Mouse (Mus musculus): ENCODE data around the gene Pald1. TPM values are rescaled to one million over a fixed set of nuclear protein-coding genes. Genes with fewer than 3 reads are reported as not detected.
A peak's percentile ranks its signal among the peaks of the same experiment; 100 is the strongest.

Pald1 gene
- total RNA-seq, 4 experiments from 2014 or later = 10.6 to 15.2 (median 13.0) TPM

GRCm38 (mm10) chr10:61370273-61370979 lies 12.9 kb downstream of the Pald1 start:
- no peak for DNase-seq (ENCODE audit: low spot score in 2 of 2)

DNA sequence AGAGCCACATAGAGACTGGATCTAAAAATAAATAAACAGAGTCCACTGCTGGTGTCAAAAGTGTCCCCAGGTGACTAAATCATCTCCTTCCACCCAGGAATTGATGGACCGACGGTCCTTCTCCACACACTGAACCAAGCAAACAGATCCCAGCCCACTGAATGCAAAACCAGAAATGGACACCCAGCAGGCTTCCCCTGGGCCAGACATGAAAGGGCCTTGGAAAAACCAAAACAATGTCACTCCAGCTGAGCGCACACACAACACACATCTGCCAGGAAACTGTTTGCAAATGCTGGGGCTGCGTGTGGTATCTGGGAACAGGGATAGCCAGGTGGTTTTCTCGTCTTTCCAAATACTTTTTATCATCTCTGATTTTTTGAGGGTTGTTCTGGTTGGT lies 13.6 kb downstream of the Pald1 start:
- no peak for DNase-seq (ENCODE audit: low spot score in 2 of 2)

DNA sequence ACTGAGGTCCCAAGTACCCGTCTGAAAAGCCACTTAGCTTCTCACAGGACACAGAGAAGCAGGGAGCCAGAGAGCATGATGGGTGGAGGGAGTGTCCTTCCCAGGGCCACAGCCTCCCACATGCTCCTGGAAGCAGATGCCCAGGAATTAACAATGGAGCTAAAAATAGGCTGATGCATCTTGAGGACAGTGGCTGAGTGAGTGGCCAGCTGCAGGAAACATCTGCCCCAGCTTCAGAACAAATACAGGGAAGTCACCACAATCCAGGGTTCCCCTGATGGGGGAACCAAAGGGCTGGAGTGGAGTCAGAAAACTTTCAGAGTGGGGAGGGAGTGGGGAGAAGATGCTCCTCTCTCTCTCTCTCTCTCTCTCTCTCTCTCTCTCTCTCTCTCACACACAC lies 17.4 kb downstream of the Pald1 start:
- DNase-seq (ENCODE audit: low spot score in 2 of 2) = no peak

GRCm38 (mm10) chr10:61364431-61364830 lies 18.9 kb downstream of the Pald1 start:
- DNase-seq (ENCODE audit: low spot score in 2 of 2) = no peak

DNA sequence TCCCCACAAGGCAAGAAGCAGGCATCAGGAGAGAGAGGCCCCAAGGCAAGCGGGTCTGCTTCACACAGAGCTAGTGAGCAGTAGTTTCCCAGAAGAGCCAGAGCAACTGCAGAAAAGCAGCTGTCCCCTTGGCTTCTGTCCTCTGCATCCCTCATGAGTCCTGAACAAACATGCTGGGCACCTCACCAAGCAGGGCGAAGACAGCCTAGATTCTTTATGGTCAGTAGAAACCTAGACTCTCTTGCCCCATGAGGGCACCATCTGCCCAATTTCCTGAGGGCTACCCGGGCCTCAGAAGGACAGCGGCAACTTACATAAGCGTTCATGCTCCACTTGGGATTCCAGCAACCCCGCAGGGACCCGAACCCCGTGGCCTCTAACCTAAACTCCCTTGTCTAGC lies 20.3 kb downstream of the Pald1 start:
- DNase-seq (ENCODE audit: low spot score in 2 of 2) = no peak

- DNase-seq (ENCODE audit: low spot score in 2 of 2) = no peak
Observed at GRCm38 (mm10) chr10:61362483-61362882, 20.8 kb downstream of the Pald1 start.

DNA sequence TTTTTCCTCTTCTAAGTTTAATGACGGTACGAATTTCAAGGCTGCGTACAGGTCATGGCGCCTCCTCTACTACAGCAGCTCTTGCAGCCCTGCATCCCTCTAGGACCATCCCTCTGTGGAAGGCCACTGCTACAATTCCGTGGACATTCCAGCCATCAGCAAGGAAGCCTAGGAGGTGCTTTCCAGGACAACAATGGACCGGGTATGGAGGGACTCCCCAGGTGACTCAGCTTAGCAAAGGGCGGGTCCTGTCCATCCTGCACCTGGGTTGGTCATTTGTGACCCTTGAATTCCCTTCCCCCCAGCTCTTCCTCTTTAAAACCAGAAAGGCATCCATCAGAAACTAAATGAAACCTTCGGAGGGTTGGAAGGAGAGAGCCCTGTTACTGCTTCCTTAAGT lies 22.7 kb downstream of the Pald1 start:
- DNase-seq (ENCODE audit: low spot score in 2 of 2) = no peak

DNA sequence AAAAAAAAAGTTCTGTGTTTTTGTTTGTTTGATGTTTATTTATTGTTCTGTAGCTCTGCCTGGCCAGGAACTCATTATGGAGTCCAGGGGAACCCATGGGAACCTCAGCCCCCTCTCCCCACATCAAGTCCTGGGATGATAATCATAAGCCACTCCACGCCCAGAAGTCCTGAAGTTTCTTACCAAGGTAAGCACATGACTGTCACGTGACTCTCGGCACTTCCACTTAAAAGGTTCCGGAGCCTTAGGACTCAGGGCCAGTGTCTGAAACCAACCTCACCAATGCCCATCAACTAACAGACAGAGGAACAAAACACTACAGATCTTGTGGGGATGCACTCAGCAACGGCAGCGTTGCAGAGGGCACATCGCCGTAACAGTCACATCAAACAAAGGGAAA lies 23.9 kb downstream of the Pald1 start:
- DNase-seq (ENCODE audit: low spot score in 2 of 2) = no peak

- no peak for DNase-seq (ENCODE audit: low spot score in 2 of 2)
Observed at GRCm38 (mm10) chr10:61357658-61358057, 25.7 kb downstream of the Pald1 start.

GRCm38 (mm10) chr10:61356568-61356967 lies 26.8 kb downstream of the Pald1 start:
- DNase-seq (ENCODE audit: low spot score in 2 of 2) = no peak

DNA sequence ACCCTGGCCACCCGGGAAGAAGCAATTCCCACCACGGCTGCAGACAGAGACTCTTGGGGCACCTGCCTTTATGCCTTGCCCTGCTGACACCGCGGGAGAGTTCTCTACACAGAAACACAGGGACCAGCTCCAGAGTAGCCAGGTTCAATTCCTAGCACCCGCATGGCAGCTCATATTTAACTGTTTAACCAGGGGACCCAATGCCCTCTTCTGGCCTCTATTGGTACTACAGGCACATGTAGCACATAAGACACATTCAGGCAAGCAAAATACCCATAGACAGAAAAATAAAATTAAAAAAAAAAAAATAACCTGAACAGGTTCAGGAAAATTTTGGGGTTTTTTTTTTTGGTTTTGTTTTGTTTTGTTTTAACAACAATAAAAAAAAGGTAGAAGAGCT lies 27.2 kb downstream of the Pald1 start:
- no peak for DNase-seq (ENCODE audit: low spot score in 2 of 2)

DNA sequence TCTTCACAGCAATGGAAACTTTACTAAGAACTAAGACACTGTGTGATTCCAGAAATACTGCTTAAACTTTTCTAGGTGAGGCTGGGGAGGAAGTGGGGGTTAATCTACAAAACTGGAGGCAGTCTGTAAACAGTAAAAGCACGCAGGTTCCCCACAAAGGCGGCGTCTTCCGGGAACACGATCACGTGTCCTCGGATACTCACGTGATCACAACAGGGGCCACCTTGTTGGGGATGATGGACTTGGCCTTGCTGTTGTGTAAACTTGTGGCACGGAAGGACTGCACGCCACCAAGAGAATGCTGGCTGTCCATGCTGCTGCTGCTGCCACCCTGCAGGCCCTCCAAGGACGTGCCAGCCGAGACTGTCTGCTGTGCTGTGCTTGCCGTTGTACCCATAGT lies 27.7 kb downstream of the Pald1 start:
- DNase-seq (ENCODE audit: low spot score in 2 of 2) = no peak

DNA sequence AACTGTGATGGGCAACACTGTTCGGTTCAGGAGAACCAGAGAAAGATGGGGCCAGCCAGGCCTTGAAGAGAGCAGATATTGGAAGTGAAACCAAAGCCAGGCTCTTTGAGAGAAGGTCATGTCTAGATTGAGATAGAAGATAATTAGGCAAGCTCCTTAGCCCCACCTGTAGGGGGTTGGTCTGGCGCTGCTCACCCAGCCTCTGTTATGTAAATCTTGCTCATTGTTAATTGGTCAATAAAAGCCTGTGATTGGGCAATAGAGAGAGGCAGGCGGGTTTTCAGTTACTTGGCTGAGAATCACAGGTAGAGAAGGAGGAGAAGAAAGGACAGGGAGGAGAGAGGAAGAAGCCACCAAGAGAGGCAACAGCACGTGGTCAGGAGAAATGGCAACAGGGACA lies 32.1 kb downstream of the Pald1 start:
- DNase-seq (ENCODE audit: low spot score in 2 of 2) = no peak

- no peak for DNase-seq (ENCODE audit: low spot score in 2 of 2)
Observed at GRCm38 (mm10) chr10:61346374-61346773, 37.0 kb downstream of the Pald1 start.

DNA sequence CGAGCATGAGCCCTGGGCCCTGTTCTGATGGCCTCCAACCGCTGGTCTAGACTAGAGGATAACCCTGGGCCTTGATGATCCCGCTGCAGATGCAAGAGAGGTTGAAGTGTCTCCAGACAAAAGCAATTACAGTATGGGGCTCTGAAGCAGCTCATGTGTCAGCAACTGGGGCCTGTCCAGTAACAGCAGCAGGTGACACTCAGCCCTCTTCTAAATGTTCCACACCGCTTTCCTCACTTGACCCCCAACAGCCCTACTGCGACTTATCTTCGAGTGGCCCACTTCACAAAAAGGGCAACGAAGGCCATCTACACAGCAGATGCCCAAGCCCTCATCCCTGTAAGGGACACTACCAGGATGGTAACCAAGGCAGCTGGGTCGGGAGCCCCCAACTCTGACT lies 38.2 kb downstream of the Pald1 start:
- DNase-seq (ENCODE audit: low spot score in 2 of 2) = no peak

DNA sequence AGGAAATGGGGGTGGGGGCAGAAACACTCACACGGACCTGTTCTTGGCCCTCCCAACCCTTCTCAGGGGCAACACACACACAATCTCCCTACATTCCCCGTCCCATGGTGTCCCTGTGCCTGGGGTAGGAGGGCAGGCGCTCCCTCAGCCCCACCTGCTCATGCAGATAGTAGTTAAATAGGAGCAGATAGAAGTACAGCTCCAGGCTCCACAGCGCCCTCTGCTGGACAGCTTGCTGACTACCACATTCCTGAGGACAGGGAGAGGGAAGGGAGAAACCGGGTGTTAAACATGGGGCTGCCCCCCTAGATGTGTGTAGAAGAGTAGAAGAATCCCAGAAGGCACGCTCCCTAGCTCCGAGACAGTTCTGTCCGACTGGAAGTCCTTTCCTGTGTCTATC lies 39.4 kb downstream of the Pald1 start:
- peak in 1 of 2 experiments; percentile 47 for DNase-seq (ENCODE audit: low spot score in 2 of 2)

GRCm38 (mm10) chr10:61342750-61343149 lies 40.6 kb downstream of the Pald1 start:
- DNase-seq (ENCODE audit: low spot score in 2 of 2) = no peak

DNA sequence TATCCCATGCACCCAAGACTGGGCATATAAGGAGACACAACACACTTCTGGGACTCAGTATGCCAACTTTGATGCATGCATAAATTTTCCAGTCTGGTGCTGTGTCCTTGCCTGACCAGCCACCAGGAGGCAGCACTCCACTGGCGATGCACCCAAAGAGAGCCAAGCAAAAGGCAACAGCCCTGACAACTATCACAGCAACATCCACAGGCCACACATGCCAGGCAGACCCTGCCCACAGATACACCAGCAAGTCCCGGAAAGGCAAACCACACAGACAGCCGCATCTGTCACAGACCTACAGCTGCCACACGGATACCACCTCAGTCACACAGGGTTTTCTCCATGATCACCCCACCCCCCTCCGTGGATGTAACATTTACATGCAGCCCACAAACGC lies 41.8 kb downstream of the Pald1 start:
- DNase-seq (ENCODE audit: low spot score in 2 of 2) = peak in 1 of 2 experiments; percentile 64

DNA sequence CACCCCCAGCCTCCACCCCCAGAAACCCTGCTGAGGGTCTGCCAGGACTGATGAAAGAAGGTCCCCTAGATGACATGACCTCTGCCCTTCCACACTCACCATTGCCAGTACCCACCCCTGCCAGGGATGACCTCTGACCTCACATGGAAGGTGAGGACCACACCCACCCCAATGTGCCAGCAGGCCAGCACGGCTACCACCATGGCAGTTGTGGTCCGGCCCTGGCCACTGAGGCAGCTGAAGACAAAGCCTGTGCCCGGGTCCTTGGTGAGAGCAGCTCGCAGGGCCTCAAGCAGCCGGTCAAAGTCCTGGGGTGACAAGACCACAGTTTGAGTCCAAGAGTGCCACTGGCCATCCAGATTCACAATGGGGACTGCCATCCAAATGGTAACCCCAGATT lies 42.3 kb downstream of the Pald1 start:
- no peak for DNase-seq (ENCODE audit: low spot score in 2 of 2)

DNA sequence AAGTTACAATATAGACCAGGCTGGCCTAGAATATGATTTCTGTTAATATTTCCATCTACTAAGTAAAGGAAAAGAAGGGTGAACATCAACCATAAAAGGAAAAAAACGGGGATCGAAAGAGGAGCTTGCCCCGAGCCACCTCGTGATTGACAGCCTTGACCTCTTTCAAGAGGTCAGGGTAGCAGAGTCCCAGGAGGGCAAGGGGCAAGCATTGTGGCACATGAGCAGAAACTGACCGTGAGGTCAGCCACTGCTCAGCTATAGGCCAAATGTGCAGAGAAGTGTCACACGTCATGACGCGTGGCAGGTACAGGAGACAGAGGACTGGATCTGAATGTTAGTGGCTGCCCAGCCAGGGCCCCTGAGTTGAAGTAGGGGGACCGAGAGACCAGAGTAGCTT lies 43.1 kb downstream of the Pald1 start:
- no peak for DNase-seq (ENCODE audit: low spot score in 2 of 2)

DNA sequence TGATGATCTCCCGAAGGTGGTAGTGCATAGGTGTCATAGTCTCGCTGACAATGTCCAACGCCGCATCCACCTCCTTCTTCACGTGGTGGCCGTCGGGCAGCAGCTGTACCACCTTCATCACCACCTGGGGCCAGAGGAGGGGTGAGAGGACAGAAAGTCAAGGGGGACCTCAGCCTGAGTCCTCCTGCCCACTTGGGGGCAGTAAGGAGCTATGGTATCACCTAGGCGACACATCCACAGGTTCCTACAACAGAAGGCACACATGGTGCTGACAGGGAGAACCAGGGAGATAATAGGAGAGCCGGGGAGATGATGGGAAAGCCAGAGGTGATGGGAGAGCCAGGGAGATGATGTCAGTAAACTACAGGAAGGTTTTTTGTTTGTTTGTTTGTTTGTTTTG lies 44.1 kb downstream of the Pald1 start:
- DNase-seq (ENCODE audit: low spot score in 2 of 2) = no peak

DNA sequence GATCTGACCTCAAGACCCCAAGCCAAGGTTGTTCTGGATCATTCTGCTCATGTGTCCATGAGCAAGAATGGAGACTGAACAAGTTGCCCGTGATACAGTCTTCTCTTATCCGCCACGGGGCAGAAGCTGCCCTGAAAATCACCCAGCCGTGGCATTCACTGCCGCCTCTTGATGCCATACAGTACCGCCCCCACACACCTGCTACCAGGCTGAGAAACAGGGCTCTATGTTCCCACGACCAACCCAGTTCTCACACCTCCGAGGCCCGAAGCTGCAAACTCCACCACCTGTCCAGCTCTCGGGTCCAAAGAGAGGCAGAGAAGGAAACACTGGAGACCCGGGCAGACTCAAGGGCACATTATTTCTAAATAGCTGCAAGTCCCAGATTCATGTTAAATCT lies 45.7 kb downstream of the Pald1 start:
- DNase-seq (ENCODE audit: low spot score in 2 of 2) = peak in 1 of 2 experiments; percentile 33

- no peak for DNase-seq (ENCODE audit: low spot score in 2 of 2)
Observed at GRCm38 (mm10) chr10:61336592-61336991, 46.7 kb downstream of the Pald1 start.

- peak; percentile 29 to 80 for DNase-seq (ENCODE audit: low spot score in 2 of 2)
Observed at GRCm38 (mm10) chr10:61336137-61336536, 47.2 kb downstream of the Pald1 start.

Data from left cerebral cortex, adult 8-10 months (tissue).